Mouse (Mus musculus) midbrain, embryonic 14.5 days (tissue): ENCODE data around the gene Chn2. TPM values are rescaled to one million over a fixed set of nuclear protein-coding genes. Genes with fewer than 3 reads are reported as not detected.

Experiments
- ATAC-seq: fragments of 200-750 bp; cut with Nextera tagmentation; 2 replicates; pipeline ENCODE4 v1.8.0; 2017; ENCODE audit warnings: moderate number of reproducible peaks, moderate library complexity; ENCODE audit not compliant: low FRiP score, low TSS enrichment
- DNase-seq: peaks from one replicate; pipeline ENCODE4 v3.0.0-alpha.2; 2015
- H3K27ac ChIP-seq: fragments of 300-500 bp; sonication (generic); replicated peaks from 2 replicates; pipeline ENCODE4 v1.5.1; 2014; ENCODE audit warnings: mild to moderate bottlenecking, low read depth, low read length, moderate library complexity
- H3K27me3 ChIP-seq: fragments of 300-500 bp; sonication (generic); 2 replicates; pipeline ENCODE4 v1.6.1; 2014; ENCODE audit warnings: low read length, control low read depth, mixed read lengths; ENCODE audit not compliant: control insufficient read depth, insufficient read depth
- H3K36me3 ChIP-seq: fragments of 300-500 bp; sonication (generic); 2 replicates; pipeline ENCODE4 v1.6.1; 2014; ENCODE audit warnings: low read length, control low read depth; ENCODE audit not compliant: control insufficient read depth, insufficient read depth
- H3K4me1 ChIP-seq: fragments of 300-500 bp; sonication (generic); 2 replicates; pipeline ENCODE4 v1.6.1; 2014; ENCODE audit warnings: mild to moderate bottlenecking, antibody characterized with exemption, low read length, control low read depth; ENCODE audit not compliant: control insufficient read depth, insufficient read depth
- H3K4me2 ChIP-seq: fragments of 300-500 bp; sonication (generic); 2 replicates; pipeline ENCODE4 v1.6.1; 2014; ENCODE audit warnings: mild to moderate bottlenecking, low read length, moderate library complexity
- H3K4me3 ChIP-seq: fragments of 300-500 bp; sonication (generic); replicated peaks from 2 replicates; pipeline ENCODE4 v1.5.1; 2014; ENCODE audit warnings: low read depth, low read length
- H3K9ac ChIP-seq: fragments of 300-500 bp; sonication (generic); replicated peaks from 2 replicates; pipeline ENCODE4 v1.6.1; 2014; ENCODE audit warnings: mild to moderate bottlenecking, low read length, moderate library complexity
- H3K9me3 ChIP-seq: fragments of 300-500 bp; sonication (generic); 2 replicates; pipeline ENCODE4 v1.6.1; 2016; ENCODE audit warnings: low read length, control low read depth, mixed read lengths; ENCODE audit not compliant: control insufficient read depth
- WGBS: fragments of 180-500 bp; shearing (Covaris S2); extraction: QIAGEN DNeasy Blood & Tissue Kit; methylation state at CpG from one replicate; pipeline ENCODE4 v1.1.7; 2014; 5-methylcytosine and 5-hydroxymethylcytosine counted together
- polyA plus RNA-seq: library from polyadenylated mRNA; unstranded; fragments of >200 nt; fragmentation: Nextera tagmentation; extraction: Ambion mirVana; gene quantifications from 2 replicates; pipeline ENCODE4 v1.2.1, GENCODE M21; 2014

The Chn2 gene
- polyA plus RNA-seq, 1 experiment from 2014 or later: 40.6 TPM

DNA sequence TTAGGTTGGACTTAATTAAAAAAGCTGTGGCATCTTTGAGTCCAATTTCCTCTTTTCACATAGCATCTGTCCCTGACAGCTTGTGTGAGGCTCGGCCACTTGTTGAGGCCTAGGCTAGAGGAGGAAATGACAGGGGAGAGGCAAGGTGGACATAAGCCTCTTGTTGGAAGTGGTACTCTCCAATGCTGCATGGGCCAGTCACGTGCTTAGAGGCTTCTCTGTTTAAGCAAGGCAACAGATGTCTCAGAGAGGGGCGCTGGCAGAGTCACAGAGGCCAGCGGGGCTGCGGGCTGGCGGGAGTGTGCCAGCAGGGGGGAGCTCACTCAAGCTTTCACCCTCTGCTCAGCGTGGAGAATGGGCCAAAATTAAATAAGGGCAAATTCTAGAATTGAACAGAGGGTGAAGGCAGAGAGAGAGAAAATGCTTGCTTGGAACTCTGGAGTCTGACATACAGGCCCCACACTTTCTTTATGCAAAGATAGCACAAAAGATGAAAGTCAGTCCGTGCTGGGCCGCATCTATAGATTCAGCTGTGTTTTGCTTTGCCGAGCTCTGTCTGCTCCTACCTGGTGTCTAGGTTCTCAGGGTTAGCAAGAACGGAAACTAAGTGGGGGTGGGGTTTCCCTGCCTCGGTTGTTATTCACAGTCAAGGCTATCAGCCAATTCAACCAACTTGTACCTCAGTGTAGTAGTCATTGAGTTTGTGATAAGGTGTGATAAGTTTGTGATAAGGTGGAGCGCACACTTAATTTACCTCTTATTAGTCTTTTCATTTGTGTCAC lies 80.7 kb downstream of the Chn2 start:
- H3K27me3 ChIP-seq: no peaks in the 10 kb centered on the region
- H3K27ac ChIP-seq: 0 out of 2 replicates have a peak overlapping the region, but pooled peaks have one; percentile 8
- H3K4me3 ChIP-seq: no peak overlapping the region
- ATAC-seq (peak; percentile 71), DNase-seq (peak; percentile 63)
- WGBS: 20% methylated on average over 13 of the region's 13 CpGs
- H3K9me3 ChIP-seq: no peaks in the 10 kb centered on the region
- no peak overlapping the region for H3K9ac ChIP-seq
- no peaks in the 10 kb centered on the region for H3K36me3 ChIP-seq
- no peak overlapping the region for H3K4me2 ChIP-seq
- H3K4me1 ChIP-seq: peaks cover 7% of the 10 kb centered on the region; the same call in 1 of the 2 replicates

DNA sequence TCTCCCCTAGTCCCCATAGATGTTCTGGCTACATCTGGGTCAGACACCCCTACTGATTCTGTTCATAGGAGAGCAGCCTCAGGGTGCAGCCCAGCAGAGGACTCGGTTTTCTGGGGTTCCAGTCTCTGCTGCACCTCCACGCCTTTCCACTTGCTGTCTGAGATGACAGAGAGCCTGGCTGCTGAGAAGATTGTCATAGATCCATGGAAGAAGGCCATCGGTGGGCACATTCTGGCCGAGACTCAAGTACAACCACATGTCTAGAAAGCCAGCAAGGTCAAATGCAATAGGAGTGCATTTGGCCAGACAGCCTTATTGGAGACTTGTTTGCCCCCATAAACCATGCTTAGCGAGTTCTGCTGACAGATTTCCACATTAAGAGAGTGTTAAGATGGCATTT lies 81.5 kb downstream of the Chn2 start:
- Histone ChIP-seq H3K27me3 (no peaks in the 10 kb centered on the region), H3K36me3 (no peaks in the 10 kb centered on the region), H3K4me2 (no peak overlapping the region), H3K4me3 (no peak overlapping the region), H3K27ac (no peak overlapping the region), H3K4me1 (peaks cover 7% of the 10 kb centered on the region; the same call in 1 of the 2 replicates), H3K9me3 (no peaks in the 10 kb centered on the region), H3K9ac (no peak overlapping the region)
- 89% methylated on average over 5 of the region's 5 CpGs for WGBS
- no peak for ATAC-seq
- DNase-seq: no peak

DNA sequence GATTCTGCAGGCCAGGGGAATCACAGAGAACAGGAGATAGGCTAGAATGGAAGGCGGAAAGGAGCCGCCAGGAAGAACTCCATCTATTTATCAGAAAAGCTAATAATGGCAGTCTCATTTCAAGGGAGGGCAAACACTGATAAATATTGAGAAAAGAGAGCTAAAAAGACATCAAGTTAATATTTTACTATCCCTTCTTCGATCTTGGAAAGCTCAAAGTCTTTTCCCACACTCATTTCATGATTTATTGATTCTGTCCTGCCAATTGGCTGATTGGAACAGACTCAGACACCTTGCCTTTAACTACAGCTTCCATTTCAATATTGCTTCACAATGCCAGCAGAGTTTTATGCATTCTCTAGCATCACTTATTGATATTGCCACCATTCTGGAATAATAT lies 85.2 kb downstream of the Chn2 start:
- Histone ChIP-seq H3K9ac (no peak overlapping the region), H3K27me3 (no peaks in the 10 kb centered on the region), H3K9me3 (no peaks in the 10 kb centered on the region), H3K4me1 (peaks cover 21% of the 10 kb centered on the region), H3K27ac (no peak overlapping the region), H3K4me3 (no peak overlapping the region), H3K36me3 (no peaks in the 10 kb centered on the region), H3K4me2 (no peak overlapping the region)
- DNase-seq: no peak
- ATAC-seq: no peak
- 89% methylated on average over 3 of the region's 3 CpGs for WGBS

DNA sequence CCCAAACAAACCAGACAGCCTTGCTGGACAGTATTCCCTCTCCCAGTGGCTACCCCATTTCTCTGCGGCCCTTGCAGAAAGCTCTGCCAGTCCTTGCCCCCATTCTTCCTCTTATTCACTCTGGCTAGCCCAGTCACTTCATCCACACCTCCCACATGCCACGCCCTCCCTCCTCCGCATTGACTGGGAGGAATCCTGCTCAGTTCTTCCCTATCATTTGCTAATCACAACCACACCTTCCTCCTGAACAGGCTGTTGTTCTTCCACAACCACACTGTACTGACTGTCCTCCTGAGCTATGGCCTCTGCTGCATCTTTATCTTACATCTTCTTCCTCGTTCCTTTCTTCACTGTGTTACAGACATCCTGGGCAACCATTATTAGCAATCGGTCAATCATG lies 86.2 kb downstream of the Chn2 start:
- no peak overlapping the region for H3K27ac ChIP-seq
- 89% methylated on average over 5 of the region's 5 CpGs for WGBS
- H3K36me3 ChIP-seq: no peaks in the 10 kb centered on the region
- no peak for ATAC-seq
- no peak overlapping the region for H3K9ac ChIP-seq
- H3K4me2 ChIP-seq: no peak overlapping the region
- DNase-seq: no peak
- H3K27me3 ChIP-seq: no peaks in the 10 kb centered on the region
- no peaks in the 10 kb centered on the region for H3K9me3 ChIP-seq
- H3K4me3 ChIP-seq: no peak overlapping the region
- peaks cover 13% of the 10 kb centered on the region for H3K4me1 ChIP-seq

DNA sequence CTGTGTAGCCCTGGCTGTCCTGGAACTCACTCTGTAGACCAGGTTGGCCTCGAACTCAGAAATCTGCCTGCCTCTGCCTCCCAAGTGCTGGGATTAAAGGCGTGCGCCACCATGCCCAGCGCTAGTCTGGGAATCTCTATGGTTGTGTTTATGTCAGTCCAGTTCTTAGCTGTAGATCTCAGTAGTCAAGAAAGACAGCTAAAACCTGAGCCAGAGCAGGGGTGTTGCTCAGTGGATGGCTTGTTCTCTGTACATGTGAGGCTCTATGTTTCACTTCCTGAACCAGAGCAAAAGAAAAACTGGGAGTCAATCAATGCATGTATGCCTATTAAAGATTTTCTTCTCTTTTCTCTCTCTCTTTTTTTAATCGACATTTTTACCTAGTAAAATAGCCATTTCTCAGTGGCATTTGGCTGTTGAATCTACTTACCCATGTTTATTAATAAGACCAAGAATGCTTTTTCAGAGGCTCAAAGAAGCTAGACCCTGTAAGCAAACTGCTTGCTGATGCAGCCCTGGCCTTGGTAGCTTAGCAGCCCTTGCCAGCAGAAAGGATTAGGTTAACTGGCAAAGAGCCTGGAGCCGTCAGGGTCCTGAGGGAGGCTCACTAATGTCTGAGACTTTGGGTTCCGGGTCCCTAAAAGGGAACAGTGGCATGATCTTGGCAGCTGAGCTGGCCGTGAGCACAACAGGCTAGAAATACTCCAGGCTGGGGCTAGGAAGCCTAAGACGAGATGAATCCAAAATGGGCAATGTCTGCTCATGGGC lies 87.1 kb downstream of the Chn2 start:
- Histone ChIP-seq H3K27ac (peak overlapping the region; percentile 41), H3K9ac (no peak overlapping the region), H3K27me3 (no peaks in the 10 kb centered on the region), H3K4me2 (no peak overlapping the region), H3K4me3 (no peak overlapping the region), H3K4me1 (peaks cover 13% of the 10 kb centered on the region), H3K9me3 (no peaks in the 10 kb centered on the region), H3K36me3 (no peaks in the 10 kb centered on the region)
- DNase-seq (peak; percentile 86), ATAC-seq (no peak)
- 60% methylated on average over 9 of the region's 9 CpGs for WGBS

DNA sequence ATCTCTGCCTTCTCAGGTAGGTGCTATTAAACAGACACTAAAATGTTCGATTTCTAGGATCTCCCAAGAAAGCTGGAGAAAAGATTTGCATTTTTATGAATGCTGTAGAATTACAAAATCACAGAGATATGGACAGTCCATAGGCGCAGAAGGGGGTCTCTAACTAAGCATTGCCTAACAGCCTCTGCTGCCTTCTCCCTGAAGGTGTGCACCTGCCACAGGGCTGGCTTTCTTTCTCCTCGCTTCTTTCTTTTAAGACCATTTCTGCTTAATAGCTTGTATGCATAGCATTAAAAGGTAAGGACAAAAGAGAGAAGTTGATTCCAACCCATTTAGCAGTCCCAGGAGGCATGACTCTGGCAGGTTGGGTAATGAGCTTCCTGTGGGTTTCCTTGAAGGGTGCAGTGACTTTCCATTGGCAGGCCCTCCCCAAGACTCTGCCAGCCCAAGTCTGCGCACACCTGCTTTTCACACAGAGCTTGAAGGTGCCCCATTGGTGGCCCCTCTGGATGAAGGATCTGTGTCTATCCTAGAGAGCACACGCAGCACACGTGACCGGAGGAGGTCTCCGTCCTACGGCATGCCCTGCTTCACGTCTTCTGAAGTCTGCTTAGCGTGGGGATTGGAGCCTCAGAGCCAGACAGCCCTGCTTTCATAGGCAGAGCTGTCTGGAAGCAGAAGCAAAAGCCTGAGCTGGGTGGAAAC lies 87.8 kb downstream of the Chn2 start:
- Histone ChIP-seq H3K4me3 (no peak overlapping the region), H3K27me3 (no peaks in the 10 kb centered on the region), H3K36me3 (no peaks in the 10 kb centered on the region), H3K4me1 (peaks cover 13% of the 10 kb centered on the region), H3K9me3 (no peaks in the 10 kb centered on the region), H3K9ac (no peak overlapping the region), H3K27ac (peak overlapping the region; percentile 41; the same call in 1 of the 2 replicates), H3K4me2 (no peak overlapping the region)
- 77% methylated on average over 11 of the region's 11 CpGs for WGBS
- ATAC-seq (no peak), DNase-seq (no peak)

DNA sequence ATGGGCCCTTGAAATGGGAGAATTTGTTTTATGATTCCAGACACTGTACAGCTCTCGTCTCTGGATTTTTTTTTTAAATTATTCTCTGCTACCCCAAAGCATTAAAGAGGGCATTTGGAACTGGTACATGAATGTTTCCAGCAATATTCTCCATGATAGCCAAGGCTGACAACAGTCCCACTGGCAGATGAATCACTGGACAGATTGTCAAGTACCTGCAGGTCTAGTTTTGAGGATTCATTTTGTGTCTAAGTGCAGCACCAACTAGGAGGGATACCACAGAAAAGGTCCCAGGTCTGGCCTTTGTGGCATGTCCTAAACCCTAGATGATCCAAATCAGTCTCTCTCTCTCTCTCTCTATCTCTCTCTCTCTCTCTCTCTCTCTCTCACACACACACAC lies 89.3 kb downstream of the Chn2 start:
- Histone ChIP-seq H3K4me1 (peaks cover 13% of the 10 kb centered on the region), H3K4me2 (no peak overlapping the region), H3K27ac (no peak overlapping the region), H3K36me3 (no peaks in the 10 kb centered on the region), H3K9me3 (no peaks in the 10 kb centered on the region), H3K4me3 (no peak overlapping the region), H3K27me3 (no peaks in the 10 kb centered on the region), H3K9ac (no peak overlapping the region)
- no peak for DNase-seq
- ATAC-seq: no peak
- 78% methylated on average over 1 of the region's 1 CpGs for WGBS

DNA sequence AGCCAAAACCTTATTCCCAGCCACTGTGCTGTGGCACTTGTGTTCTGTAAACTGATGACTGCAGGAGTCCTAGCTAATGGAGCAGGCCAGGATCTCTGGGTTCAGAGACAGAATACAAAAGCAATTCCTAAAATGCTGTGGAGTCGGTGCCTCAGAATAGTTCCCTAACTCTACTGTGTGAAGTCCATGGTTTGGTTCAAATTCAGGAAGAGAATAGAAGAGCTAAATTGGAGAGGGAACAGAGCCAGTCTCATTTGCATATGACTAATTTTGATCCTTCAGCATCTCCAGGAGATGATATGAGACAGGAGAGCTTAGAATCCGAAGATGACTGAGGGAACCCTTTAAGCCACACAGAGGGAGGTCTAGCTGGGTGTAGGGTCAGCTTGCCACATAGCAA lies 90.2 kb downstream of the Chn2 start:
- ATAC-seq (no peak), DNase-seq (no peak)
- no peaks in the 10 kb centered on the region for H3K9me3 ChIP-seq
- 71% methylated on average over 2 of the region's 2 CpGs for WGBS
- H3K4me3 ChIP-seq: no peak overlapping the region
- no peak overlapping the region for H3K9ac ChIP-seq
- no peaks in the 10 kb centered on the region for H3K36me3 ChIP-seq
- peaks cover 13% of the 10 kb centered on the region for H3K4me1 ChIP-seq
- H3K4me2 ChIP-seq: no peak overlapping the region
- H3K27me3 ChIP-seq: no peaks in the 10 kb centered on the region
- H3K27ac ChIP-seq: no peak overlapping the region
